Mouse (Mus musculus) thymus, adult 2 months (tissue): Measurements from ENCODE around the gene Ganc. TPM values are rescaled to one million over a fixed set of nuclear protein-coding genes. Genes with fewer than 3 reads are reported as not detected.

Experiments
- DNase-seq: peaks from one replicate; pipeline ENCODE4 v3.0.0; 2021
- H3K27ac ChIP-seq: fragments of 200-500 bp; 2 replicates; pipeline ENCODE4 v1.5.1; 2012; ENCODE audit warnings: low read length, control low read depth; ENCODE audit not compliant: control insufficient read depth, insufficient read depth
- H3K27me3 ChIP-seq: fragments of 200-500 bp; 2 replicates; pipeline ENCODE4 v1.6.1; 2012; ENCODE audit warnings: mild to moderate bottlenecking, low read length, moderate library complexity, mixed read lengths; ENCODE audit not compliant: control insufficient read depth, insufficient read depth
- H3K36me3 ChIP-seq: fragments of 200-500 bp; 2 replicates; pipeline ENCODE4 v1.6.1; 2012; ENCODE audit warnings: mild to moderate bottlenecking, low read length, moderate library complexity; ENCODE audit not compliant: control insufficient read depth, insufficient read depth
- H3K4me1 ChIP-seq: fragments of 200-500 bp; replicated peaks from 2 replicates; pipeline ENCODE4 v1.6.1; 2012; ENCODE audit warnings: low read length; ENCODE audit not compliant: control insufficient read depth, insufficient read depth
- H3K4me3 ChIP-seq: fragments of 200-500 bp; 2 replicates; pipeline ENCODE4 v1.5.1; 2012; ENCODE audit warnings: mild to moderate bottlenecking, low read length, control low read depth, moderate library complexity; ENCODE audit not compliant: control insufficient read depth, insufficient read depth
- CTCF ChIP-seq: fragments of 200-500 bp; IDR thresholded peaks from 2 replicates; pipeline ENCODE4 v1.5.1; 2012; ENCODE audit warnings: mild to moderate bottlenecking, control low read depth, low read length, moderate library complexity, borderline replicate concordance; ENCODE audit not compliant: control insufficient read depth, poor library complexity, insufficient read depth; ENCODE audit errors: extremely low read depth
- POLR2A ChIP-seq: fragments of 200-500 bp; IDR thresholded peaks from 2 replicates; pipeline ENCODE4 v1.6.1; 2012; ENCODE audit warnings: mild to moderate bottlenecking, low read length, control low read depth, moderate library complexity; ENCODE audit not compliant: control insufficient read depth, poor library complexity, insufficient read depth; ENCODE audit errors: extremely low read depth
- WGBS: fragments of 180-500 bp; shearing (Covaris S2); methylation state at CpG from one replicate; pipeline ENCODE4 v1.1.7; 2018; 5-methylcytosine and 5-hydroxymethylcytosine counted together
- polyA plus RNA-seq: library from polyadenylated mRNA; depleted of rRNA; stranded (reverse); fragments of >200 nt; gene quantifications from 2 replicates; pipeline ENCODE4 v1.2.3, GENCODE M21; 2012

Gene Ganc
- polyA plus RNA-seq, 1 experiment: 17.4 TPM

- no peak overlapping the region for H3K4me3 ChIP-seq
- 16% methylated on average over 10 of the region's 10 CpGs for WGBS
- no peaks in the 10 kb centered on the region for H3K36me3 ChIP-seq
- DNase-seq: no peak
- peaks cover 13% of the 10 kb centered on the region for H3K4me1 ChIP-seq
- TF ChIP-seq CTCF (no peak), POLR2A (no peak)
- H3K27me3 ChIP-seq: no peaks in the 10 kb centered on the region
- H3K27ac ChIP-seq: peak overlapping the region; percentile 49
Measured at GRCm38 (mm10) chr2:120446373-120446772, 42.7 kb downstream of the Ganc start.

GRCm38 (mm10) chr2:120447306-120447705, 43.6 kb downstream of the Ganc start:
- WGBS: 95% methylated on average over 1 of the region's 1 CpGs
- Histone ChIP-seq H3K4me3 (no peak overlapping the region), H3K27me3 (no peaks in the 10 kb centered on the region), H3K4me1 (peaks cover 15% of the 10 kb centered on the region), H3K27ac (no peak overlapping the region), H3K36me3 (no peaks in the 10 kb centered on the region)
- TF ChIP-seq CTCF (no peak), POLR2A (no peak)
- DNase-seq: no peak

- 36% methylated on average over 6 of the region's 6 CpGs for WGBS
- Histone ChIP-seq H3K27ac (no peak overlapping the region; the same call in 1 of the 2 replicates), H3K27me3 (no peaks in the 10 kb centered on the region), H3K36me3 (no peaks in the 10 kb centered on the region; the same call in 1 of the 2 replicates), H3K4me1 (peaks cover 19% of the 10 kb centered on the region), H3K4me3 (no peak overlapping the region)
- TF ChIP-seq CTCF: no peak
- no peak for TF ChIP-seq POLR2A
- DNase-seq: no peak
Measured at GRCm38 (mm10) chr2:120450724-120451123, 47.0 kb downstream of the Ganc start.

GRCm38 (mm10) chr2:120452600-120452999, 48.9 kb downstream of the Ganc start:
- no peaks in the 10 kb centered on the region; the same call in 1 of the 2 replicates for H3K36me3 ChIP-seq
- DNase-seq: no peak

GRCm38 (mm10) chr2:120454987-120455386, 51.3 kb downstream of the Ganc start:
- no peak for TF ChIP-seq CTCF
- TF ChIP-seq POLR2A: 0 out of 2 replicates have a peak, but pooled peaks have one; percentile 48
- H3K4me1 ChIP-seq: peaks cover 14% of the 10 kb centered on the region
- no peaks in the 10 kb centered on the region for H3K27me3 ChIP-seq
- peaks cover under 1% of the 10 kb centered on the region for H3K36me3 ChIP-seq
- H3K27ac ChIP-seq: peak overlapping the region; percentile 26; the same call in 1 of the 2 replicates
- 7% methylated on average over 2 of the region's 2 CpGs for WGBS
- no peak overlapping the region for H3K4me3 ChIP-seq
- peak; percentile 72 for DNase-seq

More at GRCm38 (mm10) chr2:120452600-120452999, 48.9 kb downstream of the Ganc start:
- Histone ChIP-seq H3K27ac (no peak overlapping the region), H3K27me3 (no peaks in the 10 kb centered on the region), H3K4me1 (peaks cover 15% of the 10 kb centered on the region), H3K4me3 (no peak overlapping the region)
- 94% methylated on average over 4 of the region's 4 CpGs for WGBS
- TF ChIP-seq CTCF (no peak), POLR2A (no peak)

- Histone ChIP-seq H3K36me3 (peaks cover 4% of the 10 kb centered on the region), H3K27me3 (no peaks in the 10 kb centered on the region), H3K4me1 (peaks cover 9% of the 10 kb centered on the region; the same call in 1 of the 2 replicates), H3K4me3 (no peak within 1 kb of the TSS), H3K27ac (peak within 1 kb of the TSS; percentile 47)
- WGBS: 92% methylated on average over 4 of the region's 4 CpGs
- TF ChIP-seq CTCF (no peak), POLR2A (no peak)
- DNase-seq: no peak
Measured at GRCm38 (mm10) chr2:120455719-120456118, 52.0 kb downstream of the Ganc start, which contains the start of gene Capn3. Gene Capn3, plus strand, starts transcription at chr2:120456019.

- Histone ChIP-seq H3K4me1 (peaks cover 2% of the 10 kb centered on the region; the same call in 1 of the 2 replicates), H3K36me3 (peaks cover 4% of the 10 kb centered on the region), H3K27ac (no peak overlapping the region), H3K4me3 (no peak overlapping the region), H3K27me3 (no peaks in the 10 kb centered on the region)
- WGBS: 95% methylated on average over 4 of the region's 4 CpGs
- DNase-seq: no peak
- TF ChIP-seq POLR2A (no peak), CTCF (no peak)
Measured at GRCm38 (mm10) chr2:120460216-120460615, 56.5 kb downstream of the Ganc start.
